Mouse (Mus musculus) heart, adult 8-10 months (tissue): ENCODE data around the gene Mfsd11. TPM values are rescaled to one million over a fixed set of nuclear protein-coding genes. Genes with fewer than 3 reads are reported as not detected.
"Not testable (repeated sequence)": the region's sequence is repeated elsewhere in the genome, so short reads cannot be mapped to it uniquely, and the experiment has no call there.

Source experiments
- DNase-seq: peaks from one replicate; pipeline ENCODE4 v3.0.0; 2022; ENCODE audit warnings: low spot score
- total RNA-seq, 4 experiments: library from RNA; stranded (reverse); gene quantifications; 2 replicates each; pipeline ENCODE4 v1.2.4; 2022

Gene Mfsd11
- total RNA-seq, 4 experiments from 2014 or later, result 27.3 to 33.6 (median 29.7) TPM

DNA sequence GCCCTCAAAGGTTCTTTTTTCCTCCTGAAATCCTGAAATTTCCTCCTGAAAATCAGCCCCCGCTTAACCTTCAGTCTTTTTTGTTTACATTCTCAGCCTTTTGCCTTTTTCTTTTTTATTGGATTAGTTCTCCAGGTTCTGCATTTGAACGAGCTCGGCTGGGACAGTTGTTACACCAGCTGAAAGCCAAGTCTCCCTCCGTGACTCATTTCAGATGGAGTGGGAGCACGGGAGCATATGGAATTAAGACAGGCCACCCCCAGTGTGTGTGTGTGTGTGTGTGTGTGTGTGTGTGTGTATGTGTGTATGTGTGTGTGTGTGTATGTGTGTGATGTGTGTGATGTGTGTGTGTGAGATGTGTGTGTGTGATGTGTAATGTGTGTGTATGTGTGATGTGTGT, 29.2 kb downstream of the Mfsd11 start:
- DNase-seq, result no peak

DNA sequence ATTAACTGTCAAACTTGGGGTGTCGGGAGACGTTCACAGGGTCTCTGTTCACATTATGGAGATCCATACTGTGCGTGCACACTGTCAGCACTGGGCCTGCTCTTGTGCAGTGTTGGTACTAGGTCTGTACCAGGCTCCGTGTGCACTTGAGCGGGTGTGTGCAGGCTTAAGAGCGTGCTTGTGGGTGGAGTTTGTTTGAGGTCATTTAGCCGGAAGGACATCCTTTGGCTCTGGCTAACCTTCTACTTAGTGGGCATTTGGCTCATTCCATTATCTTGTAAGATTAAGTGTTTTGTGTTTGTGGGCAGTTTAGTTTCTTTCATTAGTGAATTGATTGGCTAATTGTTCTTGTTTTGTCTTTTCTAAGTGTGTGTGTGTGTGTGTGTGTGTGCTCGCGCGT, 30.2 kb downstream of the Mfsd11 start:
- no peak for DNase-seq

DNA sequence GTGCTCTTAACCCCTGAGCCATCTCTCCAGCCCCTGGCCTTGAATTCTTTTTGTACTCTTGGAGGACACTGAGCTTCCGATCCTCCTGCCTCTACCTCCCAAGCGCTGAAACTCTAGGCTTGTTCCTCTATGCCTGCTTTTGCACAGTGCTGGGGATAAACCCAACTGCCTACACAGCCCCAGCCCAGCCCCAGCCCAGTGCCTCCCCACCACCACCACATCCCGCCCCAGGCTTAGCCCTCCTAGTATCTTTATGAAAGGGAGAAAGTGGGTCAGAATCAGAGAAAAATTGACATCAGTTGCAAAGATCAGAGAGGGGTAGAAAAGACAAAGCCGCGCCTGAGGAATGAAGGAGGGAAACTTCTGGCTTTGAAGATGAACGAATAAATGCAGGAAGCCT, 31.8 kb downstream of the Mfsd11 start:
- no peak for DNase-seq

DNA sequence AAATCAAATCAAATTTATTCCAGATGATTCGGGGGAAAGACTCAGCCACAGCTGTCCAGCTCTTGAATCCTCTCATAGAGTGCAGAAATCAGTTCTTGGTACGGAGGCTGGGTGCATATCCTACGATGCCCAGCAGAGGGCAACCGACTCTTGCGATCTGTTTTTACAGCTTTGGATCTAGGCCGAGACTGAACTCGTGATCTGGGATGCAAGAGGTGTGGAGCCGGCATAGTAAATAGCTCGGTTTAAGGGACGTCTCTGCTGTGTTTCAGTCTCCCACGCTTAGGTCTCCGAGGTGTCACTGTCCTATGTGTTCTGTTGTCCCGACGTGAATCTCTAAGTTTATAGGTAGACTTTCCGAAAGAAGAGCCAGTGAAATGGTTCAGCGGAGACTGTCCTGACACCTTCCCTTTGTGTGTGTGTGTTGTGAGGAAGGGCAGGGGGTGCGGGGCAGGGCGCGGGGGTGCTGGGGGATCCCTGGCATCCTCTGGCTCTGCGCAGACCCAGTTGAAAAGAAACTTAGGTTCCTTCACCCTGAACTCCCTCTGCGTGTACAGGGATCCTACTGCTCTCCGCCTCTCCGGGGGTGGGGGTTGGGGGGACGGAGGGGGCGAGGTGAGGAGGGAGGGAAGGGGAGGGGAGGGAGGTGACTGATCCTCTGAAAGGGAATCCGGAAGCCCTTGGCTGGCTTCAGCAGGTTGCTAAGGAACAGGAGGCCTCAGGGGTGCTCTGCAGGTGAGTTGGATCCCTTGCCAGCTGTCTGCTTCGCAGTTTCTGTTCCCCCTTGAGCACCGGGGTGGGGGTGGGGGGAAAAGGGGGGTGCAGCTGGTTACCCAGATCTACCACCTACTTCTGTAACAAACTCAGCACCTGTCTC, 33.3 kb downstream of the Mfsd11 start:
- DNase-seq, result peak; percentile 72

DNA sequence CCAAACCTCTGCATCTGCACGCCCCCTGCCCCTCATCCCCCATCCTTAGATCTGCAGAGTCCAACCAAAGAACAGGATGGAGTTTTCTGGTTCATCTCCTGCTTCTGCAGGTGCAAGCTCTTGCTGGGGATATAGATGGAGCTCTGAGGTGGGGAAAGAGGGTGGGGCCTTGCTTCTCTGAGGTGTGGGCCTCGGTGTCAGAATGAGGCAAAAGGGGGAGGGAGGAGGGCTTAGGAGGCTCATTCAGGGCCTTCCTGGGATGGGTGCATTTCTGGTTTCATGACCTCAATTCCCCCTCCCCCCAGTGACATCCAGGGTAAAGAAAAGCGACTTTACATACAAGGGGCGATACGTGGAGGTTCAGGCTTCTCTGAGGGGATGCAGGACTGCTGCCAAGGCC, 34.9 kb downstream of the Mfsd11 start:
- no peak for DNase-seq

DNA sequence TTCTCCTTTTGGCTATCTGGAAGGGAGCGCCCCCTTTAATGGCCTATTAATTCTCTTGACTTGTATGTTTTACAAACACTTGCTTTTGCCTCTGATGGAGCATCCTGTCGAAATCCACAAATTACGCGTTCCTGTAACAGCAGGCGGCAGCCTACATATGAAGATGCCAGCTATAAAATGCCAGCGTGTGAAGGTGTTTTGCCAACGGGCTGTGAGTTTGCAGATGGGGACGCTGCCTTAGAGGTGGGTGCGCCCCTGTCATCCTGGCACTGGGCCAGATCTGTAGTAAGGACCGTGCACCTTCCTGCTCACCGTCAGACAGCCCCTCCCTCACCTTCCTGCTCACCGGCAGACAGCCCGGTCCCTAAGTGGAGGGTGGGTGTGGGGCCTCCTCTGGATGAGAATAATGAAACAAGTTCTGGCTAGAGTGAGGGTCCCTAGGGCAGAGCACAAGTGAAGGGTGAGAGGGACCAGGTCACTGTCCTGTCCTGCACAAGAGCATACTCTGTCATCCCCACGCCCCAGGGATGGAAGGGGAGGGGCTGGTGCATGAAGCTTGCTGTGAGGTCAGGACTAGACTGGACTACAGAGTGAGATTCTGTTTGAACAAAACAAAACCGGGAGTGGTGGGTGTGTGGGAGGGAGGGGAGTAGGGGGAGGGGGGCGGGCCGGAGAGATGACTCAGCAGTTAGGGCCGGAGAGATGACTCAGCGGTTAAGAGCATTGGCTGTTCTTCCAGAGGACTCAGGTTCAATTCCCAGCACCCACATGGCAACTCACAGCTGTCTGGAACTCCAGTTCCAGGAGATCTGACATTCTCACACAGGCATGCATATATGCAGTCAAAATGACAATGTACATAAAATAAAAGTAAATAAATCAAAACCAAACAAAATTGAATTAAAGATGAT, 41.5 kb downstream of the Mfsd11 start:
- DNase-seq, result no peak

DNA sequence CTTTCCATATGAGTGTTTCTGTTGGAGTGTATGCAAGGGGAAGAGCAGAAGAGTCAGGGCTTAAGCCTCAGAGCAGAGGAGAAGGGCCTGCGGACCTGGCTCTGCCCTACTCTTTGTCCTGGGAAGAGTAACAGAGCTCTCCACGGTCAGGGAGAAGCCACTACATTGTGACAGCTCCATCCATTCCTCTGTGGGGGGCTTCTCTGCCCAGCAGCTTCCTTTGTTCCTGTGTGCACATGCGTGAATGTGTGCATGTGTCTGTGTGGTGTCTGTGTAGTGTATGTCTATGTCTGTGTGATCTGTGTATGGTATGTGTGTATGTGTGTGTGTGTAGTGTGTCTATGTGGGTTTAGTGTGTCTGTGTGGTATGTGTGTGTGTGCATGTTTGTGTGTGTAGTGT, 43.2 kb downstream of the Mfsd11 start:
- no peak for DNase-seq

DNA sequence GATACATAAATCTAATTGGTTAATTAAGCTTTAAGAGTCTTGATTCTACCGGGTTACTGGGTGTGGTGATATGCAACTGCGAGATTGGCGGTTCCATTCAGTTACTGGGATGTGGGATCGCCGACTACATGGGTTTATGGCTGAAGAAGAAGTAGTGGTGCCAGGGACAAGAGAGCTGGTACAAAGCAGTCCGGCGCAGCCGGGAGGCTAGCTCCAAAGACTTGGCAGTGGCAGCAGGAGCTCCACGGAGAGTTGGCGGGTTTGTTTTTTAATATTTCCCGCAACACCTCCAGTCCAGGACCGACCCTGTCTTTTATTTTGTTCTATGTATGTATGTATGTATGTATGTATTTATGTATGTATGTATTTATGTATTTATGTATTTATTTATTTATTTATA, 47.0 kb downstream of the Mfsd11 start:
- DNase-seq, result no peak

DNA sequence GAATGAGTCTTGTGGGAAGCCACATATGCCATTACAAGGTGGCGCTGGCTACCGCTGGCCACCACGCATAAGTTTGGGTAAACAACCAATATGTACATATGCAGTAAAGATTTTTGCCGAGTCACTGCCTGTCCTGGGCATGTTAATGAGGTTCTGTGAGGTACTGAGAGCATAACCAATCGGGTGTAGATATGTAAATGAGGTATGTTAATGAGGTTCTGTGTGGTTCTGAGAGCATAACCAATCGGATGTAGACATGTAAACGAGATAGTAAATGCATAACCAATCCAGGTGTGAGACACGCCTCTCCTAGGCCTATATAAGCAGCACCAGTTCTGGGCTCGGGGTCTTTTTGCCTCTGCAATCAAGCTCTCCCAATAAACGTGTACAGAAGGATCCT, 50.3 kb downstream of the Mfsd11 start:
- not testable (repeated sequence) for DNase-seq

DNA sequence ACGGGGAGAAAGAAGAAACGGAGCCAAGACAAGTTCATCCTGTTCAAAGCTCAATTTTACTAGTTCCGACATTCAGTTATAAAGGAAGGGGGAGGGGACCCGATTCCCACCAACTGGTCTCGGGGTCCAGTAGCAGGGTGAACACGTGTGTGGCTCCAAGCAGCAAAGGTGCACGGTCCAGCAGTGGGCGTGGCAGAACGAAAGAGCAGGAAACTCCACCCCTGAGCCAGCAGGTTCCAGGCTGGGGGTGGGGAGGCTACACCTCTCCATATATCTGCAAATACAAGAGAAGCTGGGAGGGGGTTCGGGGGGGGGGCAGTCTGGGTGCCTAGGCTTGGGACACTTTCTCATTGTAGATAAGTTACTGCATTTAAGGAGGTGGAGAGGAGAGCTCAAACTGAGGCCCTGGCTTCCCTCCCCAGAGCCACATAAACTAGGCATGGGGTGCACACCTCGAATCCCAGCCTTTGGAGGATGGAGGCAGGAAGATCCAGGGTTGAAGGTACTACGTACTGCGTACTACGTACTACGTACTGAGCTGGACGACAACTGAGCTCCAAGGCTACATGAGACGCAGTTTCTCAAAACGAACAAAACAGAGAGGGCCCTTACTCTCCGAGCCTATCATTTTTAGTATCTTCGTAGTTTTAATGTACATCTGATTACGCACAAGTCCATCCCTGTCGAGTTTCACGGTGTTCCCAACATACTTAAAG, 53.7 kb downstream of the Mfsd11 start:
- no peak for DNase-seq

DNA sequence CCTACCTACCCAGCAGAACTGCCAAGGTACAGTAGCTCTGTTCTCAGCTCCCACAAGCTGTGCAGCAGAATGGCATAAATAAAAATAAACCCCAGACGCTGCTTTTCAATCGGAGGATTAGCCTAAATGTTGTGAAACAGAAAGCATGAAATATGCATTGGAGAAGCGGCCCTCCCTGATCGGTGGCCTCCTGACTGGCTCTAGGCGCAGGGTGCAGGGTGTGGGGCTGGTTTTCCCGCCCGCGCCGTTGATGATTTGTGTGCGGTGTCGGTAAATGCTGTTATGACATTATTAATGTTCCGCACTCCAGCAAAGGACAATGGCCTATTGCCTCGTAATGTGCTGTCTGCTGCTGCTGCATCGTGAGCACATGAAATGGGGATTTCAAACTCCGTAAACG, 61.3 kb downstream of the Mfsd11 start:
- DNase-seq, result no peak

DNA sequence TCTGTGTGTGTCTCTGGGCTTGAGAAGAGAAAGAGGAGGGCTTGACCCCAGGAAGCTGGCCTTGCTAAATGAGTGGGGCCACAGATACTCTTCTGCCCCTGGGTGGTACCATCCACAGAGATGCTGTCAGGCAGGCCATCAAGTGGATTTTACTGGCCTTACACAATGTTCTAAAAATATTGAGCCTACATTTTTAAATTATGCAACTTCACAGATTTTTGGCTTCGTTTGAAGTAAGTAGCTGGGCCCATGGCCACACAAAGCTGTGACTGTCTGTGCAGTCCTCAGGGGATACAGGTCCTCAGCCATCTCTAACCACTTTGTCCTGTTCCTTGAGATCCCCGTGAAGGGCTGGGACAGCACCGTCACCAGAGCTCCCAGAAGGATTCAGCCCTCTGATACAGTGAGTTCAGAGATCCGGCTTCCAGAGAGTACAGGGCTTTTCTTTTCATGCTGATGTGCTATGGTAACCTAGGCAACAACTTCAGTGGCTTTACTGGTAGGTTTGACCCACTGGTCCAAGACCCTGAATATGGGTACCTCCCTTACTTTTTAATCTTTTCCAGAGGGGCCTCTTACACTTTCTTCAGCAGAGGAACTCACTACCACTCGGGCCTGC, 62.1 kb downstream of the Mfsd11 start:
- DNase-seq, result no peak

DNA sequence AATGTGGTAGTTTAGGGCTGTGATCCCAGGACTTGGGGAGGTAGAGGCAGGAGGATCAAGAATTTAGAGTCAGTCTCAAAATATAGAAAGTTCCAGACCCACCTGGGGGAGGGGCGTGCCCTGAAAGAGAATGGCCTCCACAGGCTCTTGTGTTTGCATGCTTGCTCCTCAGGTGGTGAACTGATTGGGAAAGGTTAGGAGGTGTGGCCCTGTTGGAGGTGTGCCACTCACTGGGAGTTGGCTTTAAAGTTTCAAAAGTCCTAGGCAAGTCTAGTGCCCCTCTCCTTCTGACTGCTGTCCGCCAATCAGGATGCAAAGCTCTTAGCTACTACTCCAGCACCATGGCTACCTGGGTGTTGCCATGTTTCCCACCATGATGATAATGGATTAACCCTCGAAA, 63.0 kb downstream of the Mfsd11 start:
- no peak for DNase-seq

DNA sequence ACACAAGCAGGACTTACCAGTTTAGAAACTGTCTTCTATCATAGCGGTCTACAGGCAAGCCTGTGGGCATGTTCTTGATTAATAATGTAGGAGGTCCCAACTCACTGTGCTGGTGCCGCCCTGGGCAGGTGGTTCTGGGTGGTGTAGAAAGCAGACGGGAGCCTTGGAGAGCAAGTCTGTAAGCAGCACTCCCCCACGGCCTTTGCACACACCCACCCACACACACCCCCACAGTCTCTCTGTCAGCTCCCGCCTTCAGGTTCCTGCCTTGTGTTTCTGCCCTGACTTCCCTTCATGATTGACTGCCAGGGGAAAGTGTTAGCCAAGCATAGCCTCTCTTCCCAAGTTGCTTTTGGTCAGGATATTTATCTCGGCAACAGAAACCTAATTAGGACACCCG, 65.1 kb downstream of the Mfsd11 start:
- no peak for DNase-seq

DNA sequence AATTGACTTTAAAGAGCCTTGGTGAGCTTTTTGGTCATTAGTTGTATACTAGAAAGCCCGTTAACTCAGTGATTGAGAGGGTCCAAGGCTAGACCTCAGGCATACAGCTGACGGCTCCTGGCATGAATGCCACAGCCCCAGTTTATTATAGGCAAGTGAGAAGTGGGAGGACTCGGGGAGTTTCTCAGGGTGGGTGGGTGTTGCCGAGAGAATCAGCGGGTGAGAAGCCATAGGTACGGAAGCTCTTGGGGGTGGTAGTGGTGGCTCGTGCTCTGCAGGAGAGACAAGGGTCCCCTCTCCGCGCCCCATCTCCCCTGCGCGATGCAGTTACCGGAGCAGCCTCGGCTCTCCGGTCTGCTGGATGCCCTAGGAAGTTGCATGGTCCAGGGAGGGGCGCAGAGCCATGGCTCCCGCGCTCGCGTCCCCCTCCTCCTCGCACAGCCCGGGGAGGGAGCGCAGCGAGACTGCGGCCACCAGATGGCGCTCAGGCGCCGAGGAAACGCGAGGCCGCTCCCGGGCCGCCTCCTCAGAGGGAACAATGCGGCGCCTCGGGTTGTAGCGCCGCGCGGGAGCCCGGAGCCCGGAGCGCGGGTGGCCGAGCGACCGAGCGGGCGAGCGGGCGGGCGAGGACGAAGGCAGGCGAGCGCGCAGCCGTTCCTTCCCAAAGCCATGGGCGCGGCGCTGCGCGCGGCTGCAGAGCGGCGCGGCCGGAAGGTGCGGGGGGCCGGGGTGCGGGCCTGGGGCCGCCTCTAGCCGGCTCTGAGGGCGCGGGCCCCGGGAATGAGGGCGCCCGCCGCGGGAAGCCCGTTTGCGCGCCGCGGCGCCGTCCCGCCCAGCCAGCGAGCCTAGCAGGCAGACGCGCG, 66.3 kb downstream of the Mfsd11 start, which contains the start of gene Mgat5b:
TSS of gene Mgat5b (plus strand) at position 541 of the 863 bp plus-strand sequence.
- peak; percentile 29 for DNase-seq

DNA sequence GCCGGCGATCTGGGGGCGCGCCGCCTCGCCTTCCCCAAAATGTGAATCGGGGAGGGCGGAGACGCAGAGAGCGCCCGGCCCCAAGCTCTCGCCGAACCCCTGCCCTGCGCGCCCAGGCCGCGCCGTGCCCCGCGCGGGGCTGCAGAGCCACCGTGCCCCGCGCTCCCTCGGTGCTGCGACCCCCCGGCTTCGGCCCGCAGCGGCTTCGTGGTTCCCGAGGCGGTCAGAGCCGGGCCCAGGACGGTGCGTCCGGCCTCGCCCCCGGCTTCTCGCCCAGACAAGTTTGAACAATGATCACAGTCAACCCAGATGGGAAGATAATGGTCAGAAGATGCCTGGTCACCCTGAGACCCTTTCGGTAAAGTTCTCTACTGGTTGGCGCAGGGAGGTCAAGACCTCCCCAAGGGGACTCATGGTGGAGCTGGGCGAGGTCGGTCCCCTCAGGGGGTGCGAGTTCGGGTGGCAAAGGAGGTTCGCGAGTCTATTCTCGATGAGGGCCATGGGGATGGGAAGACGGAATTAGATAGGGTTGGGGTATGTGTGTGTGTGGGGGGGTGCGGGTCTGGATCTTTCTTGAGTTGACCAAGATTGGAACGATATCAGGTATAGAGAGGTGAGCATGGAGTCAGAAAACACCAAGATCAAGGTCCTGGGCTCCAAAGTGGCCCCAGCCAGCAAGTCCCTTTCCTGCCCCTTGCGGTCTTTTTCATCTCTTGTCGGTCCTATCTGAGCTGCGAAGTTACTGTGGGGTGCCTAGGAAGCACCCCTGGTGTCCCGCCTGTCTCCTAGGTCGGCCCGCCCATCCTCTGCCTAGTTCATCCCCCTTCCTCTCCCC, 67.2 kb downstream of the Mfsd11 start:
- no peak for DNase-seq

DNA sequence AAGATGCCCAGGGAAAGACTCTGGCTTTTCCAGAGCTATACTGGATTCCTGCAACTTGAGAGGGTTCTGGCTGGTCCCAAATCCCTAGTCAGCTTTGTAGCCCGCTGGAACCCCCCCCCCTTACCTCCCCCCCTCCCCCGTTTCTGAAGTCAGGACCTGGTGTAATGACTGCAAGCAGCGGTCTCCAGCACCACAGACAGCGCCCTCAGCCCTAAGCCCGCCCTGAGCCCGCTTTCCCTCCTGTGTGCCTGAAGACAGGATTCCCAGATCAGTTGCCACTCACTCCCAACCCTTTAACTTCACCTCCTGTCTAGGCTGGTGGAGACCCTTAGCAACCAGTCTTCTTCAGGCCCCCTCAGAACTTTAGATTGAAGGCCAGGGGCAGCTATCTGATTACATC, 68.5 kb downstream of the Mfsd11 start:
- no peak for DNase-seq

DNA sequence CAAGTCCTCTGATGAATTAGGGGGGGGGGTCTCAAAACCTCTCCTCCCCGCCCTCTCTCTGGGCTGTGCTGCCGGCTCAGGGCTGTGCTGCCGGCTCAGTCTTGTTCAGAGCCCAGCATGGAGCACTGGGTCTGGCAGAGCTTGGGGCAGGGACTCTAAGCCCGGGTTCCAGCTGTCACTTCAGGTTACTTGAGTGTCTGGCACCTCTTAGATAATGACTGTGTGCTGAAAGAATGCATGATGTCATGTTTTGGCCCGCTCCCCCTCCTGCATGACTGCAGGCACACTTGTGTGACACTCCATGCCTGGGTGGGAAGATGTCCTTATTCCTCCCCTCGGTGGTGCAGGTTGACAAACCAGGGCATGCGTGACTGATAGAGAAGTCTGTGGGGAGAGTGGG, 69.8 kb downstream of the Mfsd11 start:
- DNase-seq, result peak; percentile 40
